Mouse (Mus musculus) heart, adult 2 months (tissue): ENCODE data around the gene Usp29. TPM values are rescaled to one million over a fixed set of nuclear protein-coding genes. Genes with fewer than 3 reads are reported as not detected.

ENCODE experiments used
- DNase-seq, 2 experiments: peaks; one replicate each; pipeline ENCODE4 v3.0.0; 2021
- H3K27ac ChIP-seq: fragments of 200-600 bp; 2 replicates; pipeline ENCODE4 v1.8.1; 2022
- H3K27me3 ChIP-seq: fragments of 200-500 bp; 2 replicates; pipeline ENCODE4 v1.6.1; 2012; ENCODE audit warnings: mild to moderate bottlenecking, low read length, inconsistent platforms, mixed read lengths; ENCODE audit not compliant: control insufficient read depth, insufficient read depth
- H3K36me3 ChIP-seq: fragments of 200-500 bp; 2 replicates; pipeline ENCODE4 v1.6.1; 2012; ENCODE audit warnings: low read length, inconsistent platforms; ENCODE audit not compliant: control insufficient read depth, insufficient read depth
- H3K4me1 ChIP-seq: fragments of 200-500 bp; 2 replicates; pipeline ENCODE4 v1.6.1; 2011; ENCODE audit warnings: low read length; ENCODE audit not compliant: control insufficient read depth, insufficient read depth
- H3K4me3 ChIP-seq: fragments of 200-600 bp; 2 replicates; pipeline ENCODE4 v1.8.1; 2022
- H3K79me2 ChIP-seq: fragments of 200-500 bp; replicated peaks from 2 replicates; pipeline ENCODE4 v1.6.1; 2012; ENCODE audit warnings: mild to moderate bottlenecking, inconsistent platforms, low read length, moderate library complexity, mixed read lengths; ENCODE audit not compliant: control insufficient read depth, insufficient read depth
- H3K9ac ChIP-seq: fragments of 200-500 bp; 2 replicates; pipeline ENCODE4 v1.6.1; 2012; ENCODE audit warnings: low read depth, mild to moderate bottlenecking, control low read depth, inconsistent platforms, low read length, mixed read lengths
- CTCF ChIP-seq: fragments of 200-600 bp; IDR thresholded peaks from 2 replicates; pipeline ENCODE4 v1.8.1; 2022; ENCODE audit warnings: antibody characterized with exemption, mild to moderate bottlenecking, moderate library complexity
- EP300 ChIP-seq: fragments of 200-500 bp; IDR thresholded peaks from 2 replicates; pipeline ENCODE4 v1.6.1; 2011; ENCODE audit warnings: low read depth, low read length, control low read depth; ENCODE audit not compliant: insufficient read depth
- POLR2A ChIP-seq: fragments of 200-500 bp; IDR thresholded peaks from 2 replicates; pipeline ENCODE4 v1.6.1; 2011; ENCODE audit warnings: mild to moderate bottlenecking, low read depth, low read length, control low read depth; ENCODE audit not compliant: insufficient read depth
- WGBS: fragments of 180-500 bp; shearing (Covaris S2); methylation state at CpG from one replicate; pipeline ENCODE4 v1.1.7; 2018; 5-methylcytosine and 5-hydroxymethylcytosine counted together
- intact Hi-C: fragments of 180-260 bp; cut with DNase I; formaldehyde crosslinking; loops from one replicate; pipeline ENCODE4 v1.15.1; 2025
- polyA plus RNA-seq: library from polyadenylated mRNA; depleted of rRNA; stranded (reverse); fragments of >200 nt; gene quantifications from 2 replicates; pipeline ENCODE4 v1.2.3, GENCODE M21; 2012
- total RNA-seq, 2 experiments: library from RNA; stranded (reverse); gene quantifications; 2 replicates each; pipeline ENCODE4 v1.2.3; 2021

Gene Usp29
- total and polyA plus RNA-seq, 3 experiments, result 0.11 to 0.16 TPM; not detected in 1

GRCm38 (mm10) chr7:6787000-6787399 lies 56.6 kb downstream of the Usp29 start:
- WGBS, result 31% methylated on average over 2 of the region's 2 CpGs
- no peak for DNase-seq
- no peak overlapping the region for H3K4me3 ChIP-seq
- H3K27me3 ChIP-seq, result no peaks in the 10 kb centered on the region
- no peak overlapping the region for H3K27ac ChIP-seq
- H3K4me1 ChIP-seq, result no peaks in the 10 kb centered on the region; the same call in 1 of the 2 replicates
- no peaks in the 10 kb centered on the region for H3K79me2 ChIP-seq
- H3K9ac ChIP-seq, result no peak overlapping the region
- intact Hi-C loops, result no loop called here
- H3K36me3 ChIP-seq, result no peaks in the 10 kb centered on the region
- TF ChIP-seq POLR2A, result no peak
- TF ChIP-seq CTCF, result no peak
- no peak for TF ChIP-seq EP300

- 71% methylated on average over 2 of the region's 2 CpGs for WGBS
- Histone ChIP-seq H3K4me1 (no peaks in the 10 kb centered on the region; the same call in 1 of the 2 replicates), H3K9ac (no peak overlapping the region), H3K79me2 (no peaks in the 10 kb centered on the region), H3K4me3 (no peak overlapping the region), H3K27me3 (no peaks in the 10 kb centered on the region), H3K27ac (no peak overlapping the region), H3K36me3 (no peaks in the 10 kb centered on the region)
- intact Hi-C loops, result no loop called here
- DNase-seq, result no peak
- TF ChIP-seq EP300 (no peak), POLR2A (no peak), CTCF (no peak)
Measured at GRCm38 (mm10) chr7:6788101-6788500, 57.7 kb downstream of the Usp29 start.

- DNase-seq, result no peak
- H3K36me3 ChIP-seq, result no peaks in the 10 kb centered on the region
- no peak overlapping the region for H3K9ac ChIP-seq
- no peaks in the 10 kb centered on the region for H3K79me2 ChIP-seq
- H3K4me1 ChIP-seq, result peaks cover 2% of the 10 kb centered on the region; the same call in 1 of the 2 replicates
- WGBS, result 85% methylated on average over 9 of the region's 9 CpGs
- intact Hi-C loops, result no loop called here
- H3K4me3 ChIP-seq, result no peak overlapping the region
- no peak for TF ChIP-seq EP300
- no peak for TF ChIP-seq POLR2A
- no peak for TF ChIP-seq CTCF
- H3K27ac ChIP-seq, result no peak overlapping the region
- H3K27me3 ChIP-seq, result no peaks in the 10 kb centered on the region
Measured at GRCm38 (mm10) chr7:6791286-6792065, 61.1 kb downstream of the Usp29 start.

GRCm38 (mm10) chr7:6793240-6793639 lies 62.9 kb downstream of the Usp29 start:
- DNase-seq, result no peak
- Histone ChIP-seq H3K4me1 (peaks cover 2% of the 10 kb centered on the region; the same call in 1 of the 2 replicates), H3K27me3 (no peaks in the 10 kb centered on the region), H3K27ac (no peak overlapping the region), H3K79me2 (no peaks in the 10 kb centered on the region), H3K36me3 (no peaks in the 10 kb centered on the region), H3K4me3 (no peak overlapping the region), H3K9ac (no peak overlapping the region)
- WGBS, result 91% methylated on average over 6 of the region's 6 CpGs
- intact Hi-C loops, result no loop called here
- TF ChIP-seq EP300, result no peak
- no peak for TF ChIP-seq CTCF
- TF ChIP-seq POLR2A, result no peak

- Histone ChIP-seq H3K9ac (no peak overlapping the region), H3K36me3 (no peaks in the 10 kb centered on the region), H3K4me3 (no peak overlapping the region), H3K79me2 (no peaks in the 10 kb centered on the region), H3K4me1 (peaks cover 2% of the 10 kb centered on the region; the same call in 1 of the 2 replicates), H3K27ac (no peak overlapping the region), H3K27me3 (no peaks in the 10 kb centered on the region)
- WGBS, result 88% methylated on average over 3 of the region's 3 CpGs
- no peak for TF ChIP-seq CTCF
- TF ChIP-seq EP300, result no peak
- no peak for TF ChIP-seq POLR2A
- no peak for DNase-seq
- intact Hi-C loops, result no loop called here
Measured at GRCm38 (mm10) chr7:6793811-6794210, 63.4 kb downstream of the Usp29 start.

GRCm38 (mm10) chr7:6797408-6797807 lies 67.0 kb downstream of the Usp29 start:
- 51% methylated on average over 2 of the region's 2 CpGs for WGBS
- Histone ChIP-seq H3K79me2 (no peaks in the 10 kb centered on the region), H3K4me3 (no peak overlapping the region), H3K27ac (no peak overlapping the region), H3K27me3 (no peaks in the 10 kb centered on the region), H3K36me3 (no peaks in the 10 kb centered on the region), H3K9ac (no peak overlapping the region), H3K4me1 (peaks cover 2% of the 10 kb centered on the region; the same call in 1 of the 2 replicates)
- no peak for TF ChIP-seq CTCF
- TF ChIP-seq EP300, result no peak
- TF ChIP-seq POLR2A, result no peak
- no peak for DNase-seq
- intact Hi-C loops, result no loop called here
